Mouse (Mus musculus): ENCODE measurements around the gene Cdh23.

GRCm38 (mm10) chr10:60344111-60344510 is 352.2 kb downstream of the Cdh23 start:
- TF ChIP-seq CTCF (IDR thresholded peaks at IDR 0.05; ENCODE audit: insufficient read depth, low read depth, low read length) (no peak), POLR2A (IDR thresholded peaks at IDR 0.05; ENCODE audit: insufficient read depth, low read depth, low read length) (no peak)
